Mouse (Mus musculus): ENCODE results near the gene Htra2. TPM values are rescaled to one million over a fixed set of nuclear protein-coding genes. Genes with fewer than 3 reads are reported as not detected.

Gene Htra2
- polyA plus RNA-seq, 1 experiment from 2014 or later = 80.8 TPM

- peaks cover 16% of the 10 kb centered on the region for H3K4me1 ChIP-seq
- peak within 1 kb of the TSS; percentile 17; the same call in 1 of the 2 replicates for H3K4me3 ChIP-seq (replicated peaks)
- peaks cover 8% of the 10 kb centered on the region for H3K36me3 ChIP-seq
- H3K9ac ChIP-seq (replicated peaks) = no peak within 1 kb of the TSS
- peaks cover 88% of the 10 kb centered on the region for H3K27me3 ChIP-seq (replicated peaks)
- H3K4me2 ChIP-seq = peak within 1 kb of the TSS; percentile 46
- no peak for ATAC-seq (ENCODE audit: low FRiP score)
- H3K27ac ChIP-seq (replicated peaks) = no peak within 1 kb of the TSS
- H3K9me3 ChIP-seq (replicated peaks) = no peaks in the 10 kb centered on the region
- WGBS = 2% methylated on average over 42 of the region's 42 CpGs
Measured at GRCm38 (mm10) chr6:83086121-83087035, 31.3 kb upstream of the Htra2 start, which contains the start of gene Lbx2. Lbx2 (plus strand) TSS chr6:83086367.

DNA sequence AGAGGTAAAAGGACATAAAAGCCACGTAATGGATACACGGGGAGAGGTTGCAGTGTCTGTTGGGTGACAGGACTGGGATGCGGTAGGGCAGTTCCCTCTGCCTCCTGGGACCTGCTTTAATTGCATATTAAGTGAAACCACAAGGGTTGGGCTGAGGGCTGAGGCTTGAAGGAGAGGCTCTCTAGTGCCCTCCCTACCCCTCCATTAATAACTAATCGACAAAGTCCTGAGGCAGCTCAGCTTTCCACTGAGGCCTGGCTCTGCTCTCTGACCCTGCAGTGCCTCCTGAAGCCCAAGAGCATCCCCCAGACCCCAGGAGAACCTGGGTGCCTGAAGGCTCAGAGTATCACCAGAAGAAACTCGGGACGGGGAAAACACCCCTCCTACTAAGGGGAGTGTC, 29.4 kb upstream of the Htra2 start:
- 9% methylated on average over 6 of the region's 6 CpGs for WGBS
- H3K4me2 ChIP-seq = no peak overlapping the region
- peaks cover 72% of the 10 kb centered on the region for H3K27me3 ChIP-seq (replicated peaks)
- no peak for ATAC-seq (ENCODE audit: low FRiP score)
- no peaks in the 10 kb centered on the region for H3K9me3 ChIP-seq (replicated peaks)
- H3K4me3 ChIP-seq (replicated peaks) = no peak overlapping the region
- H3K36me3 ChIP-seq = peaks cover 15% of the 10 kb centered on the region
- no peak overlapping the region for H3K9ac ChIP-seq (replicated peaks)
- H3K4me1 ChIP-seq = peaks cover 26% of the 10 kb centered on the region
- H3K27ac ChIP-seq (replicated peaks) = no peak overlapping the region

GRCm38 (mm10) chr6:83083497-83083896, 28.4 kb upstream of the Htra2 start:
- no peak overlapping the region for H3K9ac ChIP-seq (replicated peaks)
- H3K27ac ChIP-seq (replicated peaks) = no peak overlapping the region
- 13% methylated on average over 5 of the region's 5 CpGs for WGBS
- ATAC-seq (ENCODE audit: low FRiP score) = no peak
- peaks cover 34% of the 10 kb centered on the region for H3K4me1 ChIP-seq
- peaks cover 64% of the 10 kb centered on the region for H3K27me3 ChIP-seq (replicated peaks)
- peaks cover 15% of the 10 kb centered on the region for H3K36me3 ChIP-seq
- no peaks in the 10 kb centered on the region for H3K9me3 ChIP-seq (replicated peaks)
- no peak overlapping the region for H3K4me2 ChIP-seq
- H3K4me3 ChIP-seq (replicated peaks) = no peak overlapping the region

DNA sequence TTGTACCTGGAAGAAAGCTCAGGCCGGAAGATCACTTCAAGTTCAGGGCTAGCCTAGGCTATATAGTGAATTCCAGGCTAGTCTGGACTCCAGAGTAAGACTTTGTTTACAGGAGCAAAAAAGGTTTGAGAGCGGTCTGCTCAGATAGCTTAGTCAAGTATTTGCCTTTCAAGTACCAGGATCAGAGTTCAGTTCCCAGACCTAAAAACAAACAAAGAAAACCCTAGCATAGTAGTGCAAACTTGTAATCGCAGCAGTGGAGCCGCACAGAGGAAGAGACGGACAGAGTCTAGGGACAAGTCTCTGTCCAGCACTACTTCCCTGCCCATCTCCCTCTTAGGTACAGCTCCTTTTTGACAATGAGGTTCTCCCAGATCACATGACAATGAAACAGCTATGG, 25.1 kb upstream of the Htra2 start:
- H3K36me3 ChIP-seq = peaks cover 15% of the 10 kb centered on the region
- ATAC-seq (ENCODE audit: low FRiP score) = no peak
- H3K4me2 ChIP-seq = peak overlapping the region; percentile 80; the same call in 1 of the 2 replicates
- H3K4me1 ChIP-seq = peaks cover 31% of the 10 kb centered on the region
- H3K9me3 ChIP-seq (replicated peaks) = no peaks in the 10 kb centered on the region
- WGBS = 94% methylated on average over 5 of the region's 5 CpGs
- no peak overlapping the region for H3K9ac ChIP-seq (replicated peaks)
- H3K27me3 ChIP-seq (replicated peaks) = peaks cover 51% of the 10 kb centered on the region
- no peak overlapping the region for H3K4me3 ChIP-seq (replicated peaks)
- no peak overlapping the region for H3K27ac ChIP-seq (replicated peaks)

- Histone ChIP-seq H3K4me1 (peaks cover 27% of the 10 kb centered on the region), H3K27me3 (replicated peaks) (peaks cover 51% of the 10 kb centered on the region), H3K9me3 (replicated peaks) (no peaks in the 10 kb centered on the region), H3K27ac (replicated peaks) (peak overlapping the region; percentile 98), H3K9ac (replicated peaks) (peak overlapping the region; percentile 84), H3K4me3 (replicated peaks) (peak overlapping the region; percentile 84), H3K36me3 (peaks cover 15% of the 10 kb centered on the region), H3K4me2 (peak overlapping the region; percentile 98)
- WGBS = under 1% methylated on average over 35 of the region's 46 CpGs
- peak; percentile 95 for ATAC-seq (ENCODE audit: low FRiP score)
Measured at GRCm38 (mm10) chr6:83078324-83078858, 23.3 kb upstream of the Htra2 start.

GRCm38 (mm10) chr6:83077630-83078323, 22.7 kb upstream of the Htra2 start, which contains the start of gene Pcgf1:
Pcgf1 (plus strand) TSS chr6:83077869.
- Histone ChIP-seq H3K4me2 (peak within 1 kb of the TSS; percentile 98), H3K9ac (replicated peaks) (peak within 1 kb of the TSS; percentile 84), H3K9me3 (replicated peaks) (no peaks in the 10 kb centered on the region), H3K4me3 (replicated peaks) (peak within 1 kb of the TSS; percentile 84), H3K27ac (replicated peaks) (peak within 1 kb of the TSS; percentile 98), H3K36me3 (peaks cover 15% of the 10 kb centered on the region), H3K27me3 (replicated peaks) (peaks cover 50% of the 10 kb centered on the region), H3K4me1 (peaks cover 27% of the 10 kb centered on the region)
- under 1% methylated on average over 54 of the region's 54 CpGs for WGBS
- peak; percentile 78 for ATAC-seq (ENCODE audit: low FRiP score)

GRCm38 (mm10) chr6:83074979-83075378, 19.9 kb upstream of the Htra2 start:
- 28% methylated on average over 2 of the region's 2 CpGs for WGBS
- H3K9me3 ChIP-seq (replicated peaks) = no peaks in the 10 kb centered on the region
- peaks cover 64% of the 10 kb centered on the region for H3K27me3 ChIP-seq (replicated peaks)
- ATAC-seq (ENCODE audit: low FRiP score) = no peak
- H3K4me1 ChIP-seq = peaks cover 32% of the 10 kb centered on the region
- H3K4me3 ChIP-seq (replicated peaks) = no peak overlapping the region
- no peaks in the 10 kb centered on the region for H3K36me3 ChIP-seq
- H3K27ac ChIP-seq (replicated peaks) = no peak overlapping the region
- no peak overlapping the region for H3K4me2 ChIP-seq
- no peak overlapping the region for H3K9ac ChIP-seq (replicated peaks)

- Histone ChIP-seq H3K9me3 (replicated peaks) (no peaks in the 10 kb centered on the region), H3K9ac (replicated peaks) (no peak overlapping the region), H3K27me3 (replicated peaks) (peaks cover 93% of the 10 kb centered on the region), H3K27ac (replicated peaks) (no peak overlapping the region), H3K4me3 (replicated peaks) (no peak overlapping the region; the same call in 1 of the 2 replicates), H3K36me3 (no peaks in the 10 kb centered on the region), H3K4me1 (peaks cover 24% of the 10 kb centered on the region), H3K4me2 (no peak overlapping the region)
- peak; percentile 35; the same call in 1 of the 2 replicates for ATAC-seq (ENCODE audit: low FRiP score)
- WGBS = under 1% methylated on average over 24 of the region's 24 CpGs
Measured at GRCm38 (mm10) chr6:83071220-83071619, 16.1 kb upstream of the Htra2 start.

DNA sequence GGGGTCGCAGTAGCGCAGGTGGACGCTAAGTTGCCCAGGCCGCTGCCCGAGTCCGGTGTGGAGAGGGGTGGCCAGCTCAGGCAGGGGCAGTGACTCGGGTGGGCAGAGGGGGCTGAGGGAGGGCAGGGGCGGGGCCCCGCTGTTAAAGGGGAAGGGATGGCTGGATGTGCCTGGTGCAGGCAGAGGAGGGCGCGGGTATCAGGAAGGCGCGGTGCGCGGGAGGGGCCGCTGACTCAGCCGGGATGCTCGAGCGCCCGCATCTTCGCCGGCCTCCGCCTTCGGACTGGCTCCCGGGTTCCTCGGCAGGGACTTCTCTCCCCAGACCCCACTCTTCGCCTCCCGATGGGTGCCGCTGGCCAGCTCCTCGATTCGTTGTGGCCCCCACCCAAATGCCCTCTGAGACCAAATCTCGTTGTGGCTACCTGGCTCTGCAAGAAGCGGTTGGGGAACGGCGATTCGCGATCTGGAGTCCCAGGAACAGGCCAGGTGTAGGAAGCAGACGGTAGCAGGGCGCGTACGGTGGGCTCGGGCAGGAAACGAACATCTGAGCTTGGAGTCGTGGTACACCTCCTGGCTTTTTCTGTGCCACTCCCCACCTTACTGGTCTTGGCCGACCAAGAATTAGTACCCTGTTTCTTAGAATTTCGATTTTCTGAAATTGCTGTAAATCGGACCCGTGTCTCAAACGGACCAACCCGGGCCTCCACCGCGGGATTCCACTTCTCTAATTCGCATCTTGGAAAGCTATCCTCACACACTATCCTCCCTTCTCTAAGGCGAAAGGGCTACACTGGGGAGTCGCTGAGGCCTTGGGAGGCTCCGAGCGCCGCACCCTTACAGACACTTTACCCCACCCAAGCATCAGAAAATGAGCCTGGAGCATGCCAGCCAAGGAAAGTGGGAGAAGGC, 15.5 kb upstream of the Htra2 start:
- H3K9ac ChIP-seq (replicated peaks) = no peak overlapping the region
- peak; percentile 19; the same call in 1 of the 2 replicates for ATAC-seq (ENCODE audit: low FRiP score)
- peak overlapping the region; percentile 26 for H3K4me3 ChIP-seq (replicated peaks)
- H3K36me3 ChIP-seq = no peaks in the 10 kb centered on the region
- WGBS = 1% methylated on average over 53 of the region's 58 CpGs
- no peaks in the 10 kb centered on the region for H3K9me3 ChIP-seq (replicated peaks)
- peaks cover 24% of the 10 kb centered on the region for H3K4me1 ChIP-seq
- H3K4me2 ChIP-seq = peak overlapping the region; percentile 23
- H3K27me3 ChIP-seq (replicated peaks) = peaks cover 93% of the 10 kb centered on the region
- H3K27ac ChIP-seq (replicated peaks) = no peak overlapping the region

GRCm38 (mm10) chr6:83070247-83070310, 15.0 kb upstream of the Htra2 start, which contains the start of gene Tlx2:
Tlx2 (minus strand) TSS chr6:83070293.
- no peak for ATAC-seq (ENCODE audit: low FRiP score)
- no peak within 1 kb of the TSS for H3K9ac ChIP-seq (replicated peaks)
- H3K4me2 ChIP-seq = peak within 1 kb of the TSS; percentile 42
- WGBS = 2% methylated on average over 10 of the region's 10 CpGs
- H3K36me3 ChIP-seq = no peaks in the 10 kb centered on the region
- H3K9me3 ChIP-seq (replicated peaks) = no peaks in the 10 kb centered on the region
- peak within 1 kb of the TSS; percentile 26 for H3K4me3 ChIP-seq (replicated peaks)
- H3K27me3 ChIP-seq (replicated peaks) = peaks cover 93% of the 10 kb centered on the region
- no peak within 1 kb of the TSS for H3K27ac ChIP-seq (replicated peaks)
- peaks cover 24% of the 10 kb centered on the region for H3K4me1 ChIP-seq

Data from neural tube, embryonic 15.5 days (tissue).